Comparison of ENCODE assay signal across 17 mouse cellular contexts in genomic region chr11:62557205-62557604, GRCm38 (mm10). TPM values are rescaled to one million over a fixed set of nuclear protein-coding genes. Genes with fewer than 3 reads are reported as not detected.
A peak's percentile ranks its signal among the peaks of the same experiment; 100 is the strongest.
DNase-seq lines count a peak whose midpoint lies in the region; ATAC-seq and TF ChIP-seq lines count a peak whose summit lies in the region.
"Had no signal": no experiment of that assay in that cellular context is flagged by ENCODE, and none has a peak within 500 bp of the region (broad histone marks: within the 10 kb centered on the region; RNA-seq: fewer than 3 reads in every experiment).

No protein-coding gene starts in this region.

- no peak for TF ChIP-seq CTCF in kidney, adult 2 months (conservative IDR thresholded peaks at IDR 0.05; ENCODE audit: insufficient read depth, insufficient read length, low read depth, low read length)
- TF ChIP-seq CTCF in layer of hippocampus, adult 2 months (conservative IDR thresholded peaks at IDR 0.05) = no peak

- DNase-seq in kidney, adult 2 months = peak; percentile 86
- DNase-seq in MN1 (ENCODE audit: low spot score) = peak; percentile 13
- DNase-seq in kidney, postnatal 36 days = peak; percentile 44 to 84
- DNase-seq in testis, postnatal 10 days (ENCODE audit: low spot score) = no peak
- DNase-seq in layer of hippocampus, adult 2 months (ENCODE audit: low spot score in 2 of 2) = no peak
- no peak for DNase-seq in heart, adult 9 months (ENCODE audit: low spot score in 2 of 2)
- DNase-seq: adrenal gland, adult 8-10 months; gastrocnemius, postnatal 25 days; lung, adult 2 months; thymus, postnatal 36 days had no signal

- no peaks in the 10 kb centered on the region for H3K27me3 ChIP-seq in kidney, adult 2 months (replicated peaks; ENCODE audit: control insufficient read depth, insufficient read depth, low read length)
- no peaks in the 10 kb centered on the region for H3K27me3 ChIP-seq in kidney, embryonic 15.5 days
- no peaks in the 10 kb centered on the region for H3K27me3 ChIP-seq in intestine, embryonic 15.5 days (replicated peaks)
- H3K27me3 ChIP-seq: embryonic facial prominence, embryonic 12.5 days; forebrain, embryonic 13.5 days; limb, embryonic 13.5 days had no signal

- WGBS in kidney, adult 2 months = 43% methylated on average over 5 of the region's 5 CpGs
- 68% methylated on average over 5 of the region's 5 CpGs for WGBS in kidney, embryonic 15.5 days
- WGBS in intestine, embryonic 15.5 days = 50% methylated on average over 5 of the region's 5 CpGs

- H3K4me3 ChIP-seq in kidney, adult 2 months (ENCODE audit: insufficient read depth, low read depth, low read length) = no peak overlapping the region
- H3K4me3 ChIP-seq in kidney, embryonic 15.5 days (replicated peaks) = no peak overlapping the region
- no peak overlapping the region for H3K4me3 ChIP-seq in intestine, embryonic 15.5 days (replicated peaks)
- no peak overlapping the region for H3K4me3 ChIP-seq in layer of hippocampus, adult 2 months
- H3K4me3 ChIP-seq: embryonic facial prominence, embryonic 12.5 days; erythroblast, embryonic 14.5 days; forebrain, embryonic 13.5 days; limb, embryonic 13.5 days had no signal

- no peak overlapping the region for H3K4me2 ChIP-seq in kidney, embryonic 15.5 days
- H3K4me2 ChIP-seq in intestine, embryonic 15.5 days (replicated peaks) = no peak overlapping the region
- H3K4me2 ChIP-seq: embryonic facial prominence, embryonic 12.5 days; forebrain, embryonic 13.5 days; limb, embryonic 13.5 days had no signal

- no peak for ATAC-seq in kidney, embryonic 15.5 days (replicated peaks; ENCODE audit: low FRiP score)
- peak; percentile 84 for ATAC-seq in intestine, embryonic 15.5 days
- ATAC-seq: forebrain, embryonic 13.5 days; inflammation-experienced regulatory T-cells, adult 6 months had no signal

- H3K4me1 ChIP-seq in kidney, adult 2 months (ENCODE audit: control insufficient read depth, insufficient read depth, low read length) = peaks cover 32% of the 10 kb centered on the region
- peaks cover 43% of the 10 kb centered on the region for H3K4me1 ChIP-seq in kidney, embryonic 15.5 days
- peaks cover 15% of the 10 kb centered on the region; the same call in 1 of the 2 replicates for H3K4me1 ChIP-seq in intestine, embryonic 15.5 days (replicated peaks)

- no peaks in the 10 kb centered on the region for H3K9me3 ChIP-seq in kidney, embryonic 15.5 days (replicated peaks)
- no peaks in the 10 kb centered on the region; the same call in 1 of the 2 replicates for H3K9me3 ChIP-seq in intestine, embryonic 15.5 days
- H3K9me3 ChIP-seq: embryonic facial prominence, embryonic 12.5 days; forebrain, embryonic 13.5 days; limb, embryonic 13.5 days had no signal

- TF ChIP-seq POLR2A in kidney, adult 2 months (IDR thresholded peaks at IDR 0.05; ENCODE audit: low read depth, low read length) = no peak

- H3K36me3 ChIP-seq in kidney, adult 2 months (ENCODE audit: control insufficient read depth, insufficient read depth, low read length) = peaks cover 12% of the 10 kb centered on the region
- H3K36me3 ChIP-seq in kidney, embryonic 15.5 days = peaks cover 26% of the 10 kb centered on the region
- H3K36me3 ChIP-seq in intestine, embryonic 15.5 days = no peaks in the 10 kb centered on the region; the same call in 1 of the 2 replicates

- H3K9ac ChIP-seq in kidney, embryonic 15.5 days = no peak overlapping the region
- no peak overlapping the region for H3K9ac ChIP-seq in intestine, embryonic 15.5 days
- H3K9ac ChIP-seq: embryonic facial prominence, embryonic 12.5 days; forebrain, embryonic 13.5 days; limb, embryonic 13.5 days had no signal

- H3K27ac ChIP-seq in kidney, adult 2 months (ENCODE audit: insufficient read depth, low read depth, low read length) = no peak overlapping the region
- H3K27ac ChIP-seq in kidney, embryonic 15.5 days = no peak overlapping the region
- H3K27ac ChIP-seq in intestine, embryonic 15.5 days = no peak overlapping the region; the same call in 1 of the 2 replicates
- no peak overlapping the region for H3K27ac ChIP-seq in layer of hippocampus, adult 2 months
- H3K27ac ChIP-seq: embryonic facial prominence, embryonic 12.5 days; forebrain, embryonic 13.5 days; limb, embryonic 13.5 days had no signal

RNA-seq across cellular contexts. Expression of gene Ubb, which starts 6.2 kb away (rescaled TPM):
- 1,891 and 2,089 TPM in 2 replicates for polyA plus RNA-seq in kidney, adult 2 months (2012; rRNA removed)
- 3,192 and 3,248 TPM in 2 replicates for polyA plus RNA-seq in kidney, embryonic 15.5 days (2015; fragmentation: Nextera tagmentation; extraction: Ambion mirVana)
- polyA plus RNA-seq in intestine, embryonic 15.5 days (2015; fragmentation: Nextera tagmentation; extraction: Ambion mirVana) = 2,561 and 2,687 TPM in 2 replicates
- 1,000 to 10,000 TPM; 1,708 to 1,866 TPM for total RNA-seq in layer of hippocampus, adult 2 months (2021)

RNA-seq across cellular contexts. Expression of gene Trpv2, which starts 17.1 kb away (rescaled TPM):
- 2.6 and 4.1 TPM in 2 replicates for polyA plus RNA-seq in kidney, adult 2 months (2012; rRNA removed)
- polyA plus RNA-seq in kidney, embryonic 15.5 days (2015; fragmentation: Nextera tagmentation; extraction: Ambion mirVana) = 3.5 and 6.4 TPM in 2 replicates
- 10.0 and 10.7 TPM in 2 replicates for polyA plus RNA-seq in intestine, embryonic 15.5 days (2015; fragmentation: Nextera tagmentation; extraction: Ambion mirVana)
- total RNA-seq in layer of hippocampus, adult 2 months (2021) = 10 to 100 TPM; 12.8 to 14.0 TPM

RNA-seq across cellular contexts. Expression of gene Cenpv, which starts 18.1 kb away (rescaled TPM):
- 34.4 and 41.7 TPM in 2 replicates for polyA plus RNA-seq in kidney, adult 2 months (2012; rRNA removed)
- 19.4 and 20.0 TPM in 2 replicates for polyA plus RNA-seq in kidney, embryonic 15.5 days (2015; fragmentation: Nextera tagmentation; extraction: Ambion mirVana)
- 35.6 and 44.9 TPM in 2 replicates for polyA plus RNA-seq in intestine, embryonic 15.5 days (2015; fragmentation: Nextera tagmentation; extraction: Ambion mirVana)
- total RNA-seq in layer of hippocampus, adult 2 months (2021) = 10 to 100 TPM; 36.3 to 43.2 TPM

Comparison
In these comparisons a context has a peak if more than half of its experiments do, and no peak if none do; other contexts are left out.
1. DNase-seq: peak in kidney, adult 2 months (single experiment), MN1 (single experiment) and kidney, postnatal 36 days (2 of 2); none in testis, postnatal 10 days (single experiment), layer of hippocampus, adult 2 months (0 of 2) and heart, adult 9 months (0 of 2).